ENCODE assay signal across 8 mouse cellular contexts in genomic region chr6:54917523-54917922, GRCm38 (mm10). TPM values are rescaled to one million over a fixed set of nuclear protein-coding genes. Genes with fewer than 3 reads are reported as not detected.
DNase-seq lines count a peak whose midpoint lies in the region; ATAC-seq lines count a peak whose summit lies in the region.

No protein-coding gene starts in this region.

- DNase-seq in ovary, postnatal 36 days (ENCODE audit: low spot score) = peak; percentile 39
- DNase-seq in ovary, adult 18-20 months (ENCODE audit: low spot score) = no peak
- peak; percentile 48 for DNase-seq in WW6 (ENCODE audit: low read depth, low spot score)
- DNase-seq in embryo, embryonic 11.5 days (ENCODE audit: low read depth, low spot score) = peak; percentile 20
- peak; percentile 45 to 62 for DNase-seq in left cerebral cortex, postnatal 14 days (ENCODE audit: low spot score in 2 of 2)

- peak; percentile 87 to 90 for ATAC-seq in hematopoietic stem cell, adult 5-6 weeks (replicated peaks in 1 of 2; ENCODE audit: insufficient read depth in 1 of 2, low FRiP score in 2 of 2, low TSS enrichment in 1 of 2, low read depth in 1 of 2, poor library complexity in 2 of 2, severe bottlenecking in 2 of 2)
- peak; percentile 89 for ATAC-seq in neutrophil, adult 5-6 weeks (ENCODE audit: extremely low read depth, insufficient number of reproducible peaks, low FRiP score, poor library complexity, severe bottlenecking)
- no peak for ATAC-seq in erythroblast, adult 5-6 weeks (replicated peaks; ENCODE audit: low FRiP score, poor library complexity, severe bottlenecking)

- intact Hi-C loops in left cerebral cortex, postnatal 14 days (cut with DNase I) = loop anchor here (5.0 to 10.0 kb wide), 3 partner anchors 100 to 255 kb away; no protein-coding TSS in a partner anchor

RNA-seq across cellular contexts. Expression of gene Nod1, which starts 54.9 kb away (rescaled TPM):
- 5.8 and 9.1 TPM in 2 replicates for total RNA-seq in hematopoietic stem cell, adult 5-6 weeks (2017)
- total RNA-seq in left cerebral cortex, postnatal 14 days (2021) = 1 to 10 TPM; 3.0 to 3.2 TPM
- 44.9 and 46.8 TPM in 2 replicates for total RNA-seq in neutrophil, adult 5-6 weeks (2017)
- total RNA-seq in erythroblast, adult 5-6 weeks (2015; ENCODE audit: low replicate concordance) = 1.5 and 16.9 TPM in 2 replicates
- total RNA-seq in erythroblast, adult 5-6 weeks (2017; ENCODE audit: low replicate concordance) = 1.6 and 2.6 TPM in 2 replicates
